Comparison of ENCODE assay signal across 25 mouse cellular contexts in genomic region chr8:83908583-83908982, GRCm38 (mm10). TPM values are rescaled to one million over a fixed set of nuclear protein-coding genes. Genes with fewer than 3 reads are reported as not detected.
DNase-seq lines count a peak whose midpoint lies in the region; ATAC-seq and TF ChIP-seq lines count a peak whose summit lies in the region.
"Had no signal": no experiment of that assay in that cellular context is flagged by ENCODE, and none has a peak within 500 bp of the region (broad histone marks: within the 10 kb centered on the region; RNA-seq: fewer than 3 reads in every experiment).

No protein-coding gene starts in this region.

- no peaks in the 10 kb centered on the region for H3K27me3 ChIP-seq in hindbrain, postnatal 0 days (ENCODE audit: insufficient read depth, low read length)
- no peaks in the 10 kb centered on the region for H3K27me3 ChIP-seq in hindbrain, embryonic 10.5 days (ENCODE audit: insufficient read depth, poor library complexity, severe bottlenecking)
- H3K27me3 ChIP-seq in limb, embryonic 11.5 days (ENCODE audit: control insufficient read depth, insufficient read depth, low read length) = no peaks in the 10 kb centered on the region
- H3K27me3 ChIP-seq in limb, embryonic 10.5 days (ENCODE audit: low read depth, poor library complexity, severe bottlenecking) = no peaks in the 10 kb centered on the region
- no peaks in the 10 kb centered on the region for H3K27me3 ChIP-seq in stomach, embryonic 16.5 days (ENCODE audit: control insufficient read depth, insufficient read depth, low read length)
- H3K27me3 ChIP-seq in stomach, postnatal 0 days (ENCODE audit: control insufficient read depth, insufficient read depth, low read length) = no peaks in the 10 kb centered on the region
- H3K27me3 ChIP-seq: embryonic facial prominence, embryonic 13.5 days; forebrain, embryonic 12.5 days; limb, embryonic 13.5 days had no signal

- H3K4me2 ChIP-seq in hindbrain, postnatal 0 days (ENCODE audit: low read depth, low read length) = no peak overlapping the region
- H3K4me2 ChIP-seq in limb, embryonic 11.5 days (ENCODE audit: low read depth, severe bottlenecking) = no peak overlapping the region
- no peak overlapping the region for H3K4me2 ChIP-seq in stomach, embryonic 16.5 days (ENCODE audit: low read depth, low read length)
- H3K4me2 ChIP-seq in stomach, postnatal 0 days (replicated peaks; ENCODE audit: low read depth) = no peak overlapping the region
- H3K4me2 ChIP-seq: embryonic facial prominence, embryonic 13.5 days; forebrain, embryonic 12.5 days; limb, embryonic 13.5 days; liver, embryonic 12.5 days had no signal

- H3K4me3 ChIP-seq in hindbrain, postnatal 0 days (ENCODE audit: low read length) = no peak overlapping the region
- no peak overlapping the region for H3K4me3 ChIP-seq in hindbrain, embryonic 10.5 days
- no peak overlapping the region for H3K4me3 ChIP-seq in limb, embryonic 11.5 days (ENCODE audit: low read depth, low read length)
- no peak overlapping the region for H3K4me3 ChIP-seq in limb, embryonic 10.5 days
- no peak overlapping the region for H3K4me3 ChIP-seq in stomach, embryonic 16.5 days (replicated peaks; ENCODE audit: low read length)
- H3K4me3 ChIP-seq in stomach, postnatal 0 days (ENCODE audit: low read depth, low read length) = no peak overlapping the region
- H3K4me3 ChIP-seq: embryonic facial prominence, embryonic 13.5 days; erythroblast, embryonic 14.5 days; forebrain, embryonic 12.5 days; heart, embryonic 10.5 days; limb, embryonic 13.5 days; liver, embryonic 12.5 days had no signal

- WGBS in hindbrain, postnatal 0 days = 65% methylated on average over 6 of the region's 6 CpGs
- 83% methylated on average over 6 of the region's 6 CpGs for WGBS in hindbrain, embryonic 10.5 days
- WGBS in limb, embryonic 11.5 days = 85% methylated on average over 6 of the region's 6 CpGs
- 86% methylated on average over 6 of the region's 6 CpGs for WGBS in limb, embryonic 10.5 days
- 67% methylated on average over 6 of the region's 6 CpGs for WGBS in stomach, embryonic 16.5 days
- WGBS in stomach, postnatal 0 days = 71% methylated on average over 6 of the region's 6 CpGs

- no peak for ATAC-seq in hindbrain, postnatal 0 days
- ATAC-seq in limb, embryonic 11.5 days (ENCODE audit: insufficient number of reproducible peaks, low FRiP score, low TSS enrichment, low read depth) = no peak
- no peak for ATAC-seq in stomach, embryonic 16.5 days (ENCODE audit: insufficient read depth, low FRiP score)
- no peak for ATAC-seq in stomach, postnatal 0 days (ENCODE audit: low FRiP score, low TSS enrichment)
- ATAC-seq: liver, embryonic 12.5 days had no signal

- TF ChIP-seq CTCF in hindbrain, postnatal 0 days (IDR thresholded peaks at IDR 0.05; ENCODE audit: low read depth) = no peak
- TF ChIP-seq CTCF in stomach, postnatal 0 days (IDR thresholded peaks at IDR 0.05; ENCODE audit: low read depth) = no peak

- H3K9ac ChIP-seq in hindbrain, postnatal 0 days (replicated peaks; ENCODE audit: low read length) = 0 out of 2 replicates have a peak overlapping the region, but pooled peaks have one; percentile 13
- 0 out of 2 replicates have a peak overlapping the region, but pooled peaks have one; percentile 3 for H3K9ac ChIP-seq in limb, embryonic 11.5 days (ENCODE audit: low read length)
- 0 out of 2 replicates have a peak overlapping the region, but pooled peaks have one; percentile 7 for H3K9ac ChIP-seq in stomach, embryonic 16.5 days (ENCODE audit: low read length)
- H3K9ac ChIP-seq in stomach, postnatal 0 days (ENCODE audit: low read length) = no peak overlapping the region
- H3K9ac ChIP-seq: limb, embryonic 13.5 days; liver, embryonic 12.5 days had no signal

- peaks cover 9% of the 10 kb centered on the region; the same call in 1 of the 2 replicates for H3K4me1 ChIP-seq in hindbrain, postnatal 0 days (ENCODE audit: insufficient read depth, low read length)
- H3K4me1 ChIP-seq in hindbrain, embryonic 10.5 days (replicated peaks) = peaks cover 43% of the 10 kb centered on the region
- peaks cover 11% of the 10 kb centered on the region for H3K4me1 ChIP-seq in limb, embryonic 11.5 days (ENCODE audit: control insufficient read depth, insufficient read depth, low read length)
- peaks cover 39% of the 10 kb centered on the region for H3K4me1 ChIP-seq in limb, embryonic 10.5 days
- H3K4me1 ChIP-seq in stomach, embryonic 16.5 days (ENCODE audit: control insufficient read depth, insufficient read depth, low read length) = peaks cover 24% of the 10 kb centered on the region
- no peaks in the 10 kb centered on the region for H3K4me1 ChIP-seq in stomach, postnatal 0 days (replicated peaks; ENCODE audit: control insufficient read depth, insufficient read depth)

- no peak for DNase-seq in hindbrain, postnatal 0 days (ENCODE audit: low spot score)
- DNase-seq in hindbrain, embryonic 10.5 days (ENCODE audit: low spot score) = no peak
- no peak for DNase-seq in limb, embryonic 11.5 days (ENCODE audit: low spot score)
- DNase-seq in limb, embryonic 10.5 days (ENCODE audit: low spot score) = no peak
- no peak for DNase-seq in stomach, postnatal 0 days (ENCODE audit: low spot score)
- DNase-seq in lung, postnatal 25 days (ENCODE audit: low spot score) = no peak
- DNase-seq: adrenal gland, adult 2 months; cerebellum, adult 11-12 months; cerebellum, postnatal 25 days; embryo, embryonic 11 days; gastrocnemius, postnatal 10 days; kidney, adult 9 months; kidney, postnatal 36 days; lung, adult 18-20 months; lung, postnatal 10 days; spleen, adult 18-20 months; thymus, postnatal 25 days had no signal

- H3K9me3 ChIP-seq in hindbrain, postnatal 0 days (ENCODE audit: low read length) = no peaks in the 10 kb centered on the region
- no peaks in the 10 kb centered on the region for H3K9me3 ChIP-seq in hindbrain, embryonic 10.5 days
- H3K9me3 ChIP-seq in limb, embryonic 11.5 days (ENCODE audit: control insufficient read depth, low read length) = no peaks in the 10 kb centered on the region
- H3K9me3 ChIP-seq in limb, embryonic 10.5 days (replicated peaks) = no peaks in the 10 kb centered on the region
- H3K9me3 ChIP-seq in stomach, embryonic 16.5 days (replicated peaks; ENCODE audit: control insufficient read depth, low read length) = no peaks in the 10 kb centered on the region
- H3K9me3 ChIP-seq in stomach, postnatal 0 days (ENCODE audit: control insufficient read depth, low read length) = no peaks in the 10 kb centered on the region
- H3K9me3 ChIP-seq: embryonic facial prominence, embryonic 13.5 days; forebrain, embryonic 12.5 days; heart, embryonic 10.5 days; limb, embryonic 13.5 days; liver, embryonic 12.5 days had no signal

- TF ChIP-seq EP300 in stomach, postnatal 0 days (optimal IDR thresholded peaks at IDR 0.05) = no peak

- H3K27ac ChIP-seq in hindbrain, postnatal 0 days = no peak overlapping the region
- H3K27ac ChIP-seq in hindbrain, embryonic 10.5 days = no peak overlapping the region
- H3K27ac ChIP-seq in limb, embryonic 11.5 days (replicated peaks; ENCODE audit: low read depth, low read length) = no peak overlapping the region
- H3K27ac ChIP-seq in limb, embryonic 10.5 days = no peak overlapping the region
- no peak overlapping the region for H3K27ac ChIP-seq in stomach, embryonic 16.5 days (ENCODE audit: low read length)
- H3K27ac ChIP-seq in stomach, postnatal 0 days (replicated peaks) = no peak overlapping the region
- H3K27ac ChIP-seq: embryonic facial prominence, embryonic 13.5 days; forebrain, embryonic 12.5 days; limb, embryonic 13.5 days; liver, embryonic 12.5 days had no signal

- H3K36me3 ChIP-seq in hindbrain, postnatal 0 days (ENCODE audit: insufficient read depth, low read length) = no peaks in the 10 kb centered on the region
- peaks cover 15% of the 10 kb centered on the region; the same call in 1 of the 2 replicates for H3K36me3 ChIP-seq in hindbrain, embryonic 10.5 days
- no peaks in the 10 kb centered on the region for H3K36me3 ChIP-seq in limb, embryonic 11.5 days (ENCODE audit: control insufficient read depth, insufficient read depth, low read length)
- peaks cover 24% of the 10 kb centered on the region for H3K36me3 ChIP-seq in limb, embryonic 10.5 days
- no peaks in the 10 kb centered on the region for H3K36me3 ChIP-seq in stomach, embryonic 16.5 days (ENCODE audit: control insufficient read depth, insufficient read depth, low read length)
- no peaks in the 10 kb centered on the region for H3K36me3 ChIP-seq in stomach, postnatal 0 days (ENCODE audit: control insufficient read depth, insufficient read depth, low read length)
- H3K36me3 ChIP-seq: liver, embryonic 12.5 days had no signal

RNA-seq across cellular contexts. Expression of gene Adgrl1, which starts 8.7 kb away (rescaled TPM):
- total RNA-seq in hindbrain, postnatal 0 days (2014; rRNA removed) = 393 and 469 TPM in 2 replicates
- 54.2 and 54.6 TPM in 2 replicates for polyA plus RNA-seq in hindbrain, postnatal 0 days (2015; fragmentation: Nextera tagmentation; extraction: Ambion mirVana)
- 10.9 and 15.4 TPM in 2 replicates for polyA plus RNA-seq in hindbrain, embryonic 10.5 days (2016; fragmentation: Nextera tagmentation; extraction: Ambion mirVana)
- polyA plus RNA-seq in limb, embryonic 11.5 days (2014; fragmentation: Nextera tagmentation; extraction: Ambion mirVana) = 20.7 and 23.0 TPM in 2 replicates
- polyA plus RNA-seq in limb, embryonic 10.5 days (2016; fragmentation: Nextera tagmentation; extraction: Ambion mirVana) = 12.3 and 16.2 TPM in 2 replicates
- polyA plus RNA-seq in stomach, embryonic 16.5 days (2015; fragmentation: Nextera tagmentation; extraction: Ambion mirVana) = 12.6 and 13.2 TPM in 2 replicates
- 6.5 and 7.5 TPM in 2 replicates for polyA plus RNA-seq in stomach, postnatal 0 days (2015; fragmentation: Nextera tagmentation; extraction: Ambion mirVana)

RNA-seq across cellular contexts. Expression of gene Gm10644, which starts 46.4 kb away (rescaled TPM):
- 0.40 and 1.7 TPM in 2 replicates for total RNA-seq in hindbrain, postnatal 0 days (2014; rRNA removed)
- 0.43 and 0.56 TPM in 2 replicates for polyA plus RNA-seq in hindbrain, postnatal 0 days (2015; fragmentation: Nextera tagmentation; extraction: Ambion mirVana)
- polyA plus RNA-seq in hindbrain, embryonic 10.5 days (2016; fragmentation: Nextera tagmentation; extraction: Ambion mirVana) = 1.1 and 1.5 TPM in 2 replicates
- polyA plus RNA-seq in limb, embryonic 11.5 days (2014; fragmentation: Nextera tagmentation; extraction: Ambion mirVana) = 0.76 and 0.81 TPM in 2 replicates
- 0.58 and 0.70 TPM in 2 replicates for polyA plus RNA-seq in limb, embryonic 10.5 days (2016; fragmentation: Nextera tagmentation; extraction: Ambion mirVana)
- 0.39 and 0.67 TPM in 2 replicates for polyA plus RNA-seq in stomach, embryonic 16.5 days (2015; fragmentation: Nextera tagmentation; extraction: Ambion mirVana)
- 0.11 and 0.13 TPM in 2 replicates for polyA plus RNA-seq in stomach, postnatal 0 days (2015; fragmentation: Nextera tagmentation; extraction: Ambion mirVana)
- total RNA-seq: granulocyte monocyte progenitor cell, adult 5-6 weeks had no signal
- polyA plus RNA-seq: erythroblast, embryonic 14.5 days had no signal

RNA-seq across cellular contexts. Expression of gene Asf1b, which starts 46.7 kb away (rescaled TPM):
- 4.7 and 5.6 TPM in 2 replicates for total RNA-seq in hindbrain, postnatal 0 days (2014; rRNA removed)
- polyA plus RNA-seq in hindbrain, postnatal 0 days (2015; fragmentation: Nextera tagmentation; extraction: Ambion mirVana) = 8.3 and 10.6 TPM in 2 replicates
- polyA plus RNA-seq in hindbrain, embryonic 10.5 days (2016; fragmentation: Nextera tagmentation; extraction: Ambion mirVana) = 99.1 and 112 TPM in 2 replicates
- 81.8 and 84.1 TPM in 2 replicates for polyA plus RNA-seq in limb, embryonic 11.5 days (2014; fragmentation: Nextera tagmentation; extraction: Ambion mirVana)
- polyA plus RNA-seq in limb, embryonic 10.5 days (2016; fragmentation: Nextera tagmentation; extraction: Ambion mirVana) = 94.6 and 101 TPM in 2 replicates
- polyA plus RNA-seq in stomach, embryonic 16.5 days (2015; fragmentation: Nextera tagmentation; extraction: Ambion mirVana) = 49.4 and 53.1 TPM in 2 replicates
- polyA plus RNA-seq in stomach, postnatal 0 days (2015; fragmentation: Nextera tagmentation; extraction: Ambion mirVana) = 14.1 and 16.6 TPM in 2 replicates
